Mouse (Mus musculus) neural tube, embryonic 14.5 days (tissue): Measurements from ENCODE around the gene Olfr434. TPM values are rescaled to one million over a fixed set of nuclear protein-coding genes. Genes with fewer than 3 reads are reported as not detected.
"Not testable (repeated sequence)": the region's sequence is repeated elsewhere in the genome, so short reads cannot be mapped to it uniquely, and the experiment has no call there.

Experiments used
- ATAC-seq: fragments of 200-750 bp; cut with Nextera tagmentation; 2 replicates; pipeline ENCODE4 v1.8.0; 2017; ENCODE audit warnings: low read depth, mild to moderate bottlenecking, moderate TSS enrichment, moderate library complexity
- H3K27ac ChIP-seq: fragments of 300-500 bp; sonication (generic); 2 replicates; pipeline ENCODE4 v1.5.1; 2014; ENCODE audit warnings: low read depth, mild to moderate bottlenecking, control low read depth, low read length, moderate library complexity, mixed read lengths
- H3K27me3 ChIP-seq: fragments of 300-500 bp; sonication (generic); 2 replicates; pipeline ENCODE4 v1.6.1; 2014; ENCODE audit warnings: low read length; ENCODE audit not compliant: control insufficient read depth, insufficient read depth
- H3K36me3 ChIP-seq: fragments of 300-500 bp; sonication (generic); 2 replicates; pipeline ENCODE4 v1.6.1; 2014; ENCODE audit warnings: low read length, mixed read lengths; ENCODE audit not compliant: control insufficient read depth, insufficient read depth
- H3K4me1 ChIP-seq: fragments of 300-500 bp; sonication (generic); 2 replicates; pipeline ENCODE4 v1.6.1; 2014; ENCODE audit warnings: low read length; ENCODE audit not compliant: control insufficient read depth, insufficient read depth
- H3K4me2 ChIP-seq: fragments of 300-500 bp; sonication (generic); 2 replicates; pipeline ENCODE4 v1.6.1; 2014; ENCODE audit warnings: mild to moderate bottlenecking, low read depth, low read length, control low read depth
- H3K4me3 ChIP-seq: fragments of 300-500 bp; sonication (generic); 2 replicates; pipeline ENCODE4 v1.5.1; 2014; ENCODE audit warnings: low read depth, low read length, control low read depth, mixed read lengths
- H3K9ac ChIP-seq: fragments of 300-500 bp; sonication (generic); replicated peaks from 2 replicates; pipeline ENCODE4 v1.6.1; 2014; ENCODE audit warnings: low read depth, mild to moderate bottlenecking, control low read depth, low read length, mixed read lengths
- H3K9me3 ChIP-seq: fragments of 300-500 bp; sonication (generic); 2 replicates; pipeline ENCODE4 v1.6.1; 2016; ENCODE audit warnings: low read length; ENCODE audit not compliant: control insufficient read depth
- WGBS: fragments of 180-500 bp; shearing (Covaris S2); extraction: QIAGEN DNeasy Blood & Tissue Kit; methylation state at CpG from one replicate; pipeline ENCODE4 v1.1.7; 2014; 5-methylcytosine and 5-hydroxymethylcytosine counted together
- polyA plus RNA-seq: library from polyadenylated mRNA; unstranded; fragments of >200 nt; fragmentation: Nextera tagmentation; extraction: Ambion mirVana; gene quantifications from 2 replicates; pipeline ENCODE4 v1.2.1, GENCODE M21; 2014

Gene Olfr434
- not detected in 2 replicates for polyA plus RNA-seq

DNA sequence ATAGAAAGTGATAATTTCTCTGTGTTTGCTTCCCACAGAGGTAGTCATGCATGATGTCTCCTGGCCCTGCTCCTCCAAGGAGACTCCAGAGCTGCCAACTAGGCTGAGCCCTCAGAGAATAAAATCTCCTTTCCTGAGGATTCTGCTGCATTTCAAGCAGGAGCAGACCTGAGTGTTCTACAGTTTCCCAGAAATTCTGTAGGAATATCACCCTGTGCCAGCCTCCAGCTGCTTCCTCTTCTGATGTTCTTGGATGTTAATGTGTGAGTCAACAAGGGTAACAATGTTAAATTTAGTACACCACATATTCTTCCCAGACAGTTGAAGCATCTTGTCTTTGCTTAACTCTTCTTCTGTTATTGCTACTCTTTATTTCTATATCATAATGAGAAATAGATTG, at the start of gene Olfr434:
TSS of gene Olfr434 (plus strand) at position 149 of the 400 bp plus-strand sequence.
- H3K4me1 ChIP-seq, H3K4me2 ChIP-seq, H3K9ac ChIP-seq, ATAC-seq, H3K4me3 ChIP-seq, H3K27ac ChIP-seq, H3K9me3 ChIP-seq, H3K27me3 ChIP-seq, H3K36me3 ChIP-seq: not testable (repeated sequence)

DNA sequence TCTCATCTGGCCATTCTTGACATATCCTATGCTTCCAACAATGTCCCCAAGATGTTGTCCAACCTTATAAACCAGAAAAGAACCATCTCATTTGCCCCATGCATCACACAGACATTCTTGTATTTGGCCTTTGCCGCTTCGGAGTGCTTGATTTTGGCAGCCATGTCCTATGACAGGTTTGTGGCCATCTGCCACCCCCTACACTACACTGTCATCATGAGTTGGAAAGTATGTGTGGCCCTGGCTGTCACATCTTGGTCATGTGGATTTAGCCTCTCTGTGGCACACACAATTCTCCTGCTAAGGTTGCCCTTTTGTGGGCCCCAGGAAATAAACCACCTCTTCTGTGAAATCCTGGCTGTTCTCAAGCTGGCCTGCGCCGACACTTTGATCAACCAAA, 45.6 kb upstream of the Olfr434 start:
- no peaks in the 10 kb centered on the region for H3K36me3 ChIP-seq
- 98% methylated on average over 4 of the region's 4 CpGs for WGBS

DNA sequence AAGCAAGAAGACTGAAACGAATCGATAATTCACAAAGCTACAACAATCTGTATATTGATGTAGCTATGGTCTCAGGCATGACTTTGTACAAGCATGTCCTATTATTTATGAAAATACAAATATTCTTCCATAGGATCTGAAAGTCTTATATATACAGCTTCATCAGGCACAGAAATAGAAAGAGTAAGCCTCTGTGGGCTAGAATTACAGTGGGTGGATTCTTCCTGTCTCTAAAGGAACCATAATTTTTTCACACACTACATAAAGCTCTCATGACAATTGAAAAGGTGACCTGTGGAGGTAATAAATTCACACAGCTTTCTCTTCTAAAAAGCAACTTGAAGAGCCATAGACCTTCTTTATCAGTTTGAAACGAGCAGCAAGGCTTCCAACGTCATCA, 41.0 kb upstream of the Olfr434 start, which contains the start of gene Olfr13:
TSS of gene Olfr13 (plus strand) at position 301 of the 400 bp plus-strand sequence.
- H3K9ac ChIP-seq: no peak within 1 kb of the TSS
- no peak within 1 kb of the TSS for H3K4me3 ChIP-seq
- no peak within 1 kb of the TSS for H3K4me2 ChIP-seq
- no peaks in the 10 kb centered on the region for H3K36me3 ChIP-seq
- no peak within 1 kb of the TSS for H3K27ac ChIP-seq
- ATAC-seq: no peak
- H3K9me3 ChIP-seq: no peaks in the 10 kb centered on the region
- no peaks in the 10 kb centered on the region for H3K4me1 ChIP-seq
- H3K27me3 ChIP-seq: no peaks in the 10 kb centered on the region
- WGBS: 71% methylated on average over 4 of the region's 4 CpGs

More for the DNA sequence above, 45.6 kb upstream of the Olfr434 start:
- H3K9me3 ChIP-seq: no peaks in the 10 kb centered on the region
- no peak overlapping the region for H3K9ac ChIP-seq
- H3K27me3 ChIP-seq: no peaks in the 10 kb centered on the region
- H3K4me1 ChIP-seq: no peaks in the 10 kb centered on the region
- no peak overlapping the region for H3K27ac ChIP-seq
- no peak overlapping the region for H3K4me3 ChIP-seq
- no peak overlapping the region for H3K4me2 ChIP-seq
- no peak for ATAC-seq

DNA sequence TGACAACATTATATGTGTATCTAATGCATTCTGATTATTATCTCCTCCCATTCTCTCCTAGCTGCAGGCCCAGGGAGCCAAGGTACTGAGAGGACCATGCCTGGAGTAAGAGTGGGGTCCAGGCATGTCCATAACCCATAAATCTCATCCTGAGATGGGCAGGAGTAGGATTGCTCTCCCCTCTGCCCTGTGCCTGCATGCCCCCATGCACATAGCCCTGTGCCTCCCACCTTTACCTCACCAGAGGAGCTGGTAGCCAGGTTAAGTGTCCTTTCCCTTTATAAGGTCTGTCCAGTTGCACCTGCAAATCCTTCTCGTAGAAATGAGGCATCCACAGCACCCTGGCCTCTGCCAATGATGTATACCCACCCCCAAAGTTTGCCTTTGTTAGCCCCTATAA, 34.7 kb upstream of the Olfr434 start:
- H3K4me3 ChIP-seq: no peak overlapping the region
- no peak overlapping the region for H3K27ac ChIP-seq
- no peak overlapping the region for H3K9ac ChIP-seq
- H3K9me3 ChIP-seq: no peaks in the 10 kb centered on the region
- H3K4me2 ChIP-seq: no peak overlapping the region
- 0 out of 2 replicates have a peak, but pooled peaks have one; percentile 26 for ATAC-seq
- H3K36me3 ChIP-seq: no peaks in the 10 kb centered on the region
- H3K4me1 ChIP-seq: no peaks in the 10 kb centered on the region
- no peaks in the 10 kb centered on the region for H3K27me3 ChIP-seq
- 67% methylated on average over 1 of the region's 1 CpGs for WGBS

DNA sequence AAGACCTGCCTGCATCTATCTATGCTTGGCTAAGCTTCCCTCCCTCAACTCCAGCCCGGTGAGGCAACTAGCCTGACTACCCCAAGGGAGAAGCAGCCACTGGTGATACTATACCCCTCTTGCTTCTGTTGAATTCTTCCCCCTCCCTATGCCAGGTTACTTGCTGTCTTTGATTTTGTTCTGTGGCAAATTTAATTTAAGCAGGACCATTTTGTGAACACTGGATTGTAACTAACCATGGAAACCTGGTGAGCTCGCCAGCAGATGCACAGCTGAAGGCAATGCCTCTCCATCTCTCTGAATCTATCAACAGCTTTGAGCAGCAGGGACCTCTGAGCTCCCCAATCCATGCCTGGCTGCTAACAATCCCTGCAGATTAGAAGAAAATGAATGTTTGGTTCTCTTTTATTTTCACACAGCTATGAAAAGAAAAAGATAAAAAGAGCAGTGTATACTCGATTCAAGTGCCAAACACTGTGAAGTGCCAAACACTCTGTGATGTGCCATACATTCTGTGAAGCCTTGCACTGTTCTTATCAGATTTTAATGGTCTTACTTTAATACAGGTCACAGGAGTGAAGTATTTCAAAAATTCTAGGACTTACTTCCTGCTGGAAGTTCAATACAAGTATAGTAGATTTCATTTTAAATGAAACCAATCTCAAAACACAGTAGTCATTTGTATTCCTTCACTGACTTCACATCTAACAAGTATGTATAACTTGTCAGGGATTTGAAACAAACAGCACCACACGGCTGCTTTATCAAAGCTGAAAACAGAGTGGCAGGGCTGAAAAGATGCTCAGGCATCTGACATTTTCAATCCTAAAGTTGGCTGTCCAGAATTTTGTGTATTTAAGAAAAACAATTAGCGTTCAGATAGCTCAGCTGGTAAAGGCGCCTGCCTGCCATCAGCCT, 34.0 kb upstream of the Olfr434 start:
- Histone ChIP-seq H3K9ac (no peak overlapping the region), H3K27ac (no peak overlapping the region), H3K4me3 (no peak overlapping the region), H3K4me1 (no peaks in the 10 kb centered on the region), H3K4me2 (no peak overlapping the region), H3K27me3 (no peaks in the 10 kb centered on the region), H3K9me3 (no peaks in the 10 kb centered on the region), H3K36me3 (no peaks in the 10 kb centered on the region)
- WGBS: 58% methylated on average over 6 of the region's 6 CpGs
- ATAC-seq: peak; percentile 39; the same call in 1 of the 2 replicates

DNA sequence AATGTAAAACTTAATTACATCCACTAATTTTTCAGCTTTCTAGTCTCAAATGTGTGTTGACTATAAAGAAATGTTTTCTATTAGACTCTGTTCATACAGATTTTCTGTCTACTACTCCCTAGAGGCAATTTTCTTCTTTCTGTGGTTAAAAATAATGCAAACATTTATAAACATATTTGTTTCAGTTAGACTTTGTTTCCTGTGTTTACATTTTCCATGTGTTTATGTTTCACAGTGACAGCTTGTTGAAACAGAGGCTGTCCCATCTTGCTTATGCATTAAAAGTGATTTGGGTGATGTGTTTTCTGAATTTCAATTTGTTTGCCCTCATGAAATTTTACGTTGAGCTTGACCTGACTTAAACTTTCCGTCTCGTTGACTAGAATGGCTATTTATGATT, 21.8 kb upstream of the Olfr434 start:
- H3K27me3 ChIP-seq: no peaks in the 10 kb centered on the region
- no peaks in the 10 kb centered on the region for H3K9me3 ChIP-seq
- H3K4me1 ChIP-seq: no peaks in the 10 kb centered on the region
- 83% methylated on average over 3 of the region's 3 CpGs for WGBS
- no peak for ATAC-seq
- no peaks in the 10 kb centered on the region for H3K36me3 ChIP-seq
- H3K4me2 ChIP-seq: no peak overlapping the region
- H3K4me3 ChIP-seq: no peak overlapping the region
- no peak overlapping the region for H3K27ac ChIP-seq
- no peak overlapping the region for H3K9ac ChIP-seq

DNA sequence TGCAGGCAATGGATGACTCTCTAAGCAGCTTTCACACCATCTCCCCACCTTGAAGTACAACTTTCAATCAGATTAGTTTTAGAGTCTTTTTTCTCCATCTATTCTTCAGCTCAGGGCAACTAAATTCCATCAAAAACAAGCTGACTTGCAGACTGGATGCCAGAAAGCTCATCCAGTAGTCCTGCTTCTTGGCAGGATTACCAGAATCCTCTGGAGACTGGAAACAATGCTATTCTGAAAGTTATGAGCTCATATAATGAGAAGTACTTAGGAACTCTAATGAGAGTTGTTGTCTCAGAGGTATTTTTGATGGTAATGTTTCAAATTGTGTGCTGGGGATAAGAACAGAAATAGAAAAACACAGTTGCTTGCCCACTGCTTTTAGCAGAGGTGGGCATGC, 16.0 kb upstream of the Olfr434 start, which contains the start of gene Olfr435:
TSS of gene Olfr435 (plus strand) at position 366 of the 400 bp plus-strand sequence.
- no peak for ATAC-seq
- Histone ChIP-seq H3K27ac (no peak within 1 kb of the TSS), H3K9me3 (no peaks in the 10 kb centered on the region), H3K4me3 (no peak within 1 kb of the TSS), H3K36me3 (no peaks in the 10 kb centered on the region), H3K27me3 (no peaks in the 10 kb centered on the region), H3K9ac (no peak within 1 kb of the TSS), H3K4me2 (no peak within 1 kb of the TSS), H3K4me1 (no peaks in the 10 kb centered on the region)

DNA sequence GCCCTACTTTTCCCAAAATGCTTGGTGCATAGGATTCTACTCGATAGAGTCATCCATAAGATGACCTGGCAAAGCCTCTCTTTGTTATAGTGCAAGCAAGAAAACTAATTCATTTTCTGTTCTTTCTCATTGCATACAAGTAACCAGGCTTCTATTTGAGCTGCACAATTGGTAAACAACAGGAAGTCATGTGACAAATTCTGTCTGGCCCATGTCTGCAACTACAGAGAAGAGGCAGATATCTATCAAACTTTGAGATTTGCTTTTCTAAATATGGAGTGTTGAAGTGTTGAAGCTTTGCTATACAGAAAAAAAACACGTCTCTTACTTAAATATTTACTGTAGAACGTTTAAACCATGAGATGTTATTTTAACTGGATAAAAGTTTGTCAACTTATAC, 14.7 kb upstream of the Olfr434 start:
- H3K27me3 ChIP-seq: no peaks in the 10 kb centered on the region
- WGBS: 84% methylated on average over 3 of the region's 3 CpGs
- no peaks in the 10 kb centered on the region for H3K9me3 ChIP-seq
- no peak overlapping the region for H3K4me3 ChIP-seq
- no peak for ATAC-seq
- H3K4me2 ChIP-seq: no peak overlapping the region
- no peaks in the 10 kb centered on the region for H3K36me3 ChIP-seq
- no peak overlapping the region for H3K9ac ChIP-seq
- H3K4me1 ChIP-seq: no peaks in the 10 kb centered on the region
- no peak overlapping the region for H3K27ac ChIP-seq

DNA sequence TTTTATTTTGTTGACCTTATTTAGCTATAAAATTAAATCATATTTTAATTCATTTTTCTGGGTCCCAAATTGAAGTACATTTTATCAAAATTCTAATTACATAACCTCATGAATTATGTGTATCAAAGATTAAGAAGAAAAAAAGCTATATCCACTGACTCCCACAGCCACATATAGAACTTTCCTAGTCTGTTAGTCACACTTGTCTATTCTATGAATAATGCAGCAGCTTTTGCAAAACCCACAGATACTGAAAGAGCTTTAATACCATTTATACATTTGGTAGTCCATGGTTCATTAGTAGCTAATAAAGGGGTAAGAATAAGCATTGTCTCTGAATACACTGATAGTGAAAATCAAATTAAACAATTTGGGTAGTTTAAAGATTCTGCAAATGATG, 10.0 kb upstream of the Olfr434 start:
- no peak for ATAC-seq
- Histone ChIP-seq H3K9ac (no peak overlapping the region), H3K4me2 (no peak overlapping the region)

More for the DNA sequence above, 10.0 kb upstream of the Olfr434 start:
- no peak overlapping the region for H3K27ac ChIP-seq
- H3K9me3 ChIP-seq: no peaks in the 10 kb centered on the region
- H3K27me3 ChIP-seq: no peaks in the 10 kb centered on the region
- no peak overlapping the region for H3K4me3 ChIP-seq
- H3K36me3 ChIP-seq: no peaks in the 10 kb centered on the region
- no peaks in the 10 kb centered on the region for H3K4me1 ChIP-seq
